Mouse (Mus musculus) lung, embryonic 15.5 days (tissue): ENCODE measurements around the gene Gm37240. TPM values are rescaled to one million over a fixed set of nuclear protein-coding genes. Genes with fewer than 3 reads are reported as not detected.

Experiments
- ATAC-seq: fragments of 200-750 bp; cut with Nextera tagmentation; 2 replicates; pipeline ENCODE4 v1.8.0; 2017; ENCODE audit warnings: moderate number of reproducible peaks, borderline replicate concordance; ENCODE audit not compliant: low FRiP score, low TSS enrichment; ENCODE audit errors: extremely low read depth
- H3K27ac ChIP-seq: fragments of 300-500 bp; sonication (generic); 2 replicates; pipeline ENCODE4 v1.5.1; 2015; ENCODE audit warnings: moderate library complexity, mild to moderate bottlenecking, inconsistent platforms
- H3K27me3 ChIP-seq: fragments of 300-500 bp; sonication (generic); 2 replicates; pipeline ENCODE4 v1.6.1; 2015; ENCODE audit warnings: inconsistent platforms
- H3K36me3 ChIP-seq: fragments of 300-500 bp; sonication (generic); 2 replicates; pipeline ENCODE4 v1.6.1; 2015; ENCODE audit warnings: inconsistent platforms
- H3K4me1 ChIP-seq: fragments of 300-500 bp; sonication (generic); 2 replicates; pipeline ENCODE4 v1.6.1; 2015; ENCODE audit warnings: inconsistent platforms
- H3K4me2 ChIP-seq: fragments of 300-500 bp; sonication (generic); 2 replicates; pipeline ENCODE4 v1.6.1; 2015; ENCODE audit warnings: inconsistent platforms, mild to moderate bottlenecking, moderate library complexity
- H3K4me3 ChIP-seq: fragments of 300-500 bp; sonication (generic); 2 replicates; pipeline ENCODE4 v1.5.1; 2015; ENCODE audit warnings: mild to moderate bottlenecking, inconsistent platforms
- H3K9ac ChIP-seq: fragments of 300-500 bp; sonication (generic); 2 replicates; pipeline ENCODE4 v1.6.1; 2015; ENCODE audit warnings: inconsistent platforms
- H3K9me3 ChIP-seq: fragments of 300-500 bp; sonication (generic); 2 replicates; pipeline ENCODE4 v1.6.1; 2016; ENCODE audit warnings: inconsistent platforms
- WGBS: fragments of 180-500 bp; shearing (Covaris S2); methylation state at CpG from one replicate; pipeline ENCODE4 v1.1.7; 2015; 5-methylcytosine and 5-hydroxymethylcytosine counted together
- polyA plus RNA-seq: library from polyadenylated mRNA; unstranded; fragments of >200 nt; fragmentation: Nextera tagmentation; extraction: Ambion mirVana; gene quantifications from 2 replicates; pipeline ENCODE4 v1.2.1, GENCODE M21; 2015

The Gm37240 gene
- polyA plus RNA-seq, 1 experiment from 2014 or later, result 8.8 TPM

GRCm38 (mm10) chr3:85635591-85635990 lies 251.7 kb downstream of the Gm37240 start:
- Histone ChIP-seq H3K4me3 (no peak overlapping the region), H3K9ac (no peak overlapping the region), H3K36me3 (no peaks in the 10 kb centered on the region), H3K4me1 (no peaks in the 10 kb centered on the region), H3K4me2 (no peak overlapping the region), H3K9me3 (no peaks in the 10 kb centered on the region), H3K27me3 (no peaks in the 10 kb centered on the region), H3K27ac (no peak overlapping the region)
- no peak for ATAC-seq
- 80% methylated on average over 2 of the region's 2 CpGs for WGBS

- Histone ChIP-seq H3K36me3 (no peaks in the 10 kb centered on the region), H3K9me3 (no peaks in the 10 kb centered on the region), H3K4me3 (no peak overlapping the region), H3K27ac (no peak overlapping the region), H3K27me3 (no peaks in the 10 kb centered on the region), H3K4me1 (no peaks in the 10 kb centered on the region), H3K4me2 (no peak overlapping the region), H3K9ac (no peak overlapping the region)
- ATAC-seq, result no peak
- WGBS, result 52% methylated on average over 2 of the region's 2 CpGs
Measured at GRCm38 (mm10) chr3:85635126-85635419, 252.2 kb downstream of the Gm37240 start.

GRCm38 (mm10) chr3:85634389-85635125 lies 252.8 kb downstream of the Gm37240 start:
- no peak for ATAC-seq
- H3K36me3 ChIP-seq, result no peaks in the 10 kb centered on the region
- no peak overlapping the region for H3K4me2 ChIP-seq
- H3K9me3 ChIP-seq, result no peaks in the 10 kb centered on the region
- no peak overlapping the region for H3K4me3 ChIP-seq
- no peaks in the 10 kb centered on the region for H3K4me1 ChIP-seq
- H3K27ac ChIP-seq, result no peak overlapping the region
- 68% methylated on average over 8 of the region's 8 CpGs for WGBS
- no peaks in the 10 kb centered on the region for H3K27me3 ChIP-seq
- no peak overlapping the region for H3K9ac ChIP-seq

- Histone ChIP-seq H3K9me3 (no peaks in the 10 kb centered on the region), H3K36me3 (no peaks in the 10 kb centered on the region), H3K4me3 (no peak overlapping the region), H3K27me3 (no peaks in the 10 kb centered on the region), H3K4me1 (no peaks in the 10 kb centered on the region), H3K4me2 (no peak overlapping the region), H3K9ac (no peak overlapping the region), H3K27ac (no peak overlapping the region)
- 93% methylated on average over 2 of the region's 2 CpGs for WGBS
- ATAC-seq, result no peak
Measured at GRCm38 (mm10) chr3:85633733-85634132, 253.6 kb downstream of the Gm37240 start.

GRCm38 (mm10) chr3:85629895-85630510 lies 257.3 kb downstream of the Gm37240 start:
- H3K27me3 ChIP-seq, result no peaks in the 10 kb centered on the region
- WGBS, result 96% methylated on average over 4 of the region's 4 CpGs
- no peaks in the 10 kb centered on the region for H3K9me3 ChIP-seq
- H3K36me3 ChIP-seq, result no peaks in the 10 kb centered on the region
- no peaks in the 10 kb centered on the region for H3K4me1 ChIP-seq
- no peak overlapping the region for H3K4me3 ChIP-seq
- no peak overlapping the region for H3K4me2 ChIP-seq
- ATAC-seq, result no peak
- no peak overlapping the region for H3K27ac ChIP-seq
- H3K9ac ChIP-seq, result no peak overlapping the region

- H3K4me1 ChIP-seq, result no peaks in the 10 kb centered on the region
- H3K4me3 ChIP-seq, result no peak overlapping the region
- ATAC-seq, result no peak
- no peak overlapping the region for H3K9ac ChIP-seq
- H3K27ac ChIP-seq, result no peak overlapping the region
- H3K27me3 ChIP-seq, result no peaks in the 10 kb centered on the region
- H3K4me2 ChIP-seq, result no peak overlapping the region
- H3K9me3 ChIP-seq, result no peaks in the 10 kb centered on the region
- H3K36me3 ChIP-seq, result no peaks in the 10 kb centered on the region
- WGBS, result 97% methylated on average over 1 of the region's 1 CpGs
Measured at GRCm38 (mm10) chr3:85619751-85620150, 267.6 kb downstream of the Gm37240 start.

GRCm38 (mm10) chr3:85619345-85619744 lies 268.0 kb downstream of the Gm37240 start:
- ATAC-seq, result no peak
- H3K27me3 ChIP-seq, result no peaks in the 10 kb centered on the region
- no peak overlapping the region for H3K4me2 ChIP-seq
- H3K4me3 ChIP-seq, result no peak overlapping the region
- no peaks in the 10 kb centered on the region for H3K4me1 ChIP-seq
- no peaks in the 10 kb centered on the region for H3K36me3 ChIP-seq
- H3K27ac ChIP-seq, result no peak overlapping the region
- H3K9me3 ChIP-seq, result no peaks in the 10 kb centered on the region
- 91% methylated on average over 5 of the region's 5 CpGs for WGBS
- H3K9ac ChIP-seq, result no peak overlapping the region

- Histone ChIP-seq H3K4me1 (no peaks in the 10 kb centered on the region), H3K27ac (no peak overlapping the region), H3K4me3 (no peak overlapping the region), H3K27me3 (no peaks in the 10 kb centered on the region), H3K9me3 (no peaks in the 10 kb centered on the region), H3K9ac (no peak overlapping the region), H3K36me3 (no peaks in the 10 kb centered on the region), H3K4me2 (no peak overlapping the region)
- ATAC-seq, result no peak
- 81% methylated on average over 6 of the region's 6 CpGs for WGBS
Measured at GRCm38 (mm10) chr3:85618885-85619284, 268.4 kb downstream of the Gm37240 start.

GRCm38 (mm10) chr3:85616389-85616788 lies 270.9 kb downstream of the Gm37240 start:
- H3K9ac ChIP-seq, result no peak overlapping the region
- H3K4me2 ChIP-seq, result no peak overlapping the region
- no peak for ATAC-seq
- H3K4me3 ChIP-seq, result no peak overlapping the region
- WGBS, result 69% methylated on average over 1 of the region's 1 CpGs
- H3K36me3 ChIP-seq, result 0 out of 2 replicates have a peak, but pooled peaks cover 3% of the 10 kb centered on the region
- no peaks in the 10 kb centered on the region for H3K9me3 ChIP-seq
- H3K27ac ChIP-seq, result no peak overlapping the region
- no peaks in the 10 kb centered on the region for H3K4me1 ChIP-seq
- no peaks in the 10 kb centered on the region for H3K27me3 ChIP-seq

- no peaks in the 10 kb centered on the region for H3K9me3 ChIP-seq
- H3K4me3 ChIP-seq, result no peak overlapping the region
- H3K9ac ChIP-seq, result no peak overlapping the region
- H3K27me3 ChIP-seq, result no peaks in the 10 kb centered on the region
- no peak overlapping the region for H3K4me2 ChIP-seq
- no peak overlapping the region for H3K27ac ChIP-seq
- H3K4me1 ChIP-seq, result no peaks in the 10 kb centered on the region
- no peaks in the 10 kb centered on the region for H3K36me3 ChIP-seq
- 68% methylated on average over 2 of the region's 2 CpGs for WGBS
- ATAC-seq, result no peak
Measured at GRCm38 (mm10) chr3:85607753-85608152, 279.6 kb downstream of the Gm37240 start.

GRCm38 (mm10) chr3:85606912-85607311 lies 280.4 kb downstream of the Gm37240 start:
- Histone ChIP-seq H3K36me3 (no peaks in the 10 kb centered on the region), H3K4me3 (no peak overlapping the region), H3K27ac (no peak overlapping the region), H3K9ac (no peak overlapping the region), H3K4me2 (no peak overlapping the region), H3K4me1 (peaks cover 2% of the 10 kb centered on the region; the same call in 1 of the 2 replicates), H3K9me3 (no peaks in the 10 kb centered on the region), H3K27me3 (no peaks in the 10 kb centered on the region)
- 0 out of 2 replicates have a peak, but pooled peaks have one; percentile 31 for ATAC-seq
- 56% methylated on average over 3 of the region's 3 CpGs for WGBS

- H3K4me3 ChIP-seq, result no peak overlapping the region
- no peak overlapping the region for H3K4me2 ChIP-seq
- H3K36me3 ChIP-seq, result no peaks in the 10 kb centered on the region
- WGBS, result 94% methylated on average over 1 of the region's 1 CpGs
- no peaks in the 10 kb centered on the region for H3K9me3 ChIP-seq
- no peak overlapping the region for H3K9ac ChIP-seq
- ATAC-seq, result no peak
- no peak overlapping the region for H3K27ac ChIP-seq
- no peaks in the 10 kb centered on the region for H3K27me3 ChIP-seq
- peaks cover 3% of the 10 kb centered on the region; the same call in 1 of the 2 replicates for H3K4me1 ChIP-seq
Measured at GRCm38 (mm10) chr3:85603811-85604210, 283.5 kb downstream of the Gm37240 start.
